ENCODE assay signal across 8 mouse cellular contexts in the genomic region with DNA sequence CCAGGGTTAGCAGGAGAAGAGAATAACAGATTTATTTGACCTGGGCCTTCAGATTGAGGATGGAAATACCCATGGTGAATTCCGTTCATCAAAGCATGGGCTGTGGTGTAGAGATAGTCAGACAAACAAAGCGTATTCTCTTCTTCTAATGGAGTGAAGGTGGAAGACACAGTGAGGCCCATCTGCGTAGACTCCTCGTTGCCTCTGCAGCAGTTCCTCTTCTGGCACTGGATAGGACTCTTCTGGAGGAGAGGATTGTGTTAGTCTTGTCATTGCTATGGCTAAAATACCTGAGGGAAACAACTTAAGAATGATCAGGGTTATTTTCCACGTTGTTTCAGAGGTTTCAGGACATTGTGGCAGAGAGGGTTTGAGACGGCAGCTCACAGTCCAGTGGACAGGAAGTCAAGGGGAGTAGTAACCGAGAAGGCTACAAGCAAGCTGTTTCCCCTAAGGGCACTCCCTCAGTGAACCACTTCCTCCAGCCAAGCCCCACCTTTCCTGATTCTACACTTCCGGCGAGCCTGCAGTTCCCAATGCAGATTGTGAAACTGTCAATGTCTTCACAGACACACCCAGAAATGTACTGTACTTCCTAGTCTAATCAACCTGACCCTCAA. TPM values are rescaled to one million over a fixed set of nuclear protein-coding genes. Genes with fewer than 3 reads are reported as not detected.
DNase-seq lines count a peak whose midpoint lies in the region; ATAC-seq and TF ChIP-seq lines count a peak whose summit lies in the region.

No protein-coding gene starts in this region.

- H3K27me3 ChIP-seq in forebrain, postnatal 0 days (ENCODE audit: insufficient read depth, low read length), result no peaks in the 10 kb centered on the region
- H3K27me3 ChIP-seq in forebrain, embryonic 15.5 days, result no peaks in the 10 kb centered on the region
- no peaks in the 10 kb centered on the region for H3K27me3 ChIP-seq in intestine, embryonic 15.5 days (replicated peaks)
- H3K27me3 ChIP-seq in lung, embryonic 15.5 days, result no peaks in the 10 kb centered on the region
- no peaks in the 10 kb centered on the region for H3K27me3 ChIP-seq in stomach, embryonic 16.5 days (ENCODE audit: control insufficient read depth, insufficient read depth, low read length)

- 84% methylated on average over 9 of the region's 9 CpGs for WGBS in forebrain, postnatal 0 days
- WGBS in forebrain, embryonic 15.5 days, result 85% methylated on average over 9 of the region's 9 CpGs
- WGBS in intestine, embryonic 15.5 days, result 68% methylated on average over 9 of the region's 9 CpGs
- WGBS in lung, embryonic 15.5 days, result 64% methylated on average over 9 of the region's 9 CpGs
- WGBS in stomach, embryonic 16.5 days, result 69% methylated on average over 9 of the region's 9 CpGs

- no peaks in the 10 kb centered on the region for H3K4me1 ChIP-seq in forebrain, postnatal 0 days (ENCODE audit: insufficient read depth)
- H3K4me1 ChIP-seq in forebrain, embryonic 15.5 days, result no peaks in the 10 kb centered on the region
- peaks cover 37% of the 10 kb centered on the region for H3K4me1 ChIP-seq in bone marrow macrophage, adult 2 months (ENCODE audit: control insufficient read depth, insufficient read depth, low read length)
- 0 out of 2 replicates have a peak, but pooled peaks cover 3% of the 10 kb centered on the region for H3K4me1 ChIP-seq in intestine, embryonic 15.5 days (replicated peaks)
- H3K4me1 ChIP-seq in lung, embryonic 15.5 days, result no peaks in the 10 kb centered on the region
- H3K4me1 ChIP-seq in stomach, embryonic 16.5 days (ENCODE audit: control insufficient read depth, insufficient read depth, low read length), result no peaks in the 10 kb centered on the region

- H3K36me3 ChIP-seq in forebrain, postnatal 0 days (ENCODE audit: insufficient read depth), result peaks cover 42% of the 10 kb centered on the region
- peaks cover 40% of the 10 kb centered on the region for H3K36me3 ChIP-seq in forebrain, embryonic 15.5 days
- peaks cover 29% of the 10 kb centered on the region for H3K36me3 ChIP-seq in intestine, embryonic 15.5 days
- peaks cover 32% of the 10 kb centered on the region for H3K36me3 ChIP-seq in lung, embryonic 15.5 days
- peaks cover 4% of the 10 kb centered on the region; the same call in 1 of the 2 replicates for H3K36me3 ChIP-seq in stomach, embryonic 16.5 days (ENCODE audit: control insufficient read depth, insufficient read depth, low read length)

- no peaks in the 10 kb centered on the region for H3K9me3 ChIP-seq in forebrain, postnatal 0 days (ENCODE audit: low read length)
- no peaks in the 10 kb centered on the region for H3K9me3 ChIP-seq in forebrain, embryonic 15.5 days
- H3K9me3 ChIP-seq in intestine, embryonic 15.5 days, result no peaks in the 10 kb centered on the region
- no peaks in the 10 kb centered on the region for H3K9me3 ChIP-seq in lung, embryonic 15.5 days
- no peaks in the 10 kb centered on the region for H3K9me3 ChIP-seq in stomach, embryonic 16.5 days (replicated peaks; ENCODE audit: control insufficient read depth, low read length)

- H3K9ac ChIP-seq in forebrain, postnatal 0 days, result no peak overlapping the region
- no peak overlapping the region for H3K9ac ChIP-seq in forebrain, embryonic 15.5 days (replicated peaks)
- H3K9ac ChIP-seq in intestine, embryonic 15.5 days, result no peak overlapping the region
- H3K9ac ChIP-seq in lung, embryonic 15.5 days, result no peak overlapping the region
- no peak overlapping the region for H3K9ac ChIP-seq in stomach, embryonic 16.5 days (ENCODE audit: low read length)

- no peak for DNase-seq in forebrain, postnatal 0 days
- no peak for DNase-seq in embryo, embryonic 9.5 days (ENCODE audit: extremely low spot score)
- no peak for DNase-seq in cerebellum, adult 11 months

- ATAC-seq in forebrain, postnatal 0 days, result no peak
- no peak for ATAC-seq in forebrain, embryonic 15.5 days (replicated peaks)
- ATAC-seq in intestine, embryonic 15.5 days, result peak; percentile 86
- no peak for ATAC-seq in lung, embryonic 15.5 days (ENCODE audit: borderline replicate concordance, extremely low read depth, low FRiP score, low TSS enrichment)
- ATAC-seq in stomach, embryonic 16.5 days (ENCODE audit: insufficient read depth, low FRiP score), result peak; percentile 58; the same call in 1 of the 2 replicates

- TF ChIP-seq CTCF in forebrain, postnatal 0 days (IDR thresholded peaks at IDR 0.05; ENCODE audit: low read depth), result no peak
- TF ChIP-seq CTCF in bone marrow macrophage, adult 2 months (IDR thresholded peaks at IDR 0.05; ENCODE audit: low read depth, low read length), result no peak

- no peak for TF ChIP-seq POLR2A in bone marrow macrophage, adult 2 months (IDR thresholded peaks at IDR 0.05; ENCODE audit: borderline replicate concordance, low read depth, low read length)

- H3K4me2 ChIP-seq in forebrain, postnatal 0 days (ENCODE audit: low read depth), result no peak overlapping the region
- no peak overlapping the region for H3K4me2 ChIP-seq in forebrain, embryonic 15.5 days (replicated peaks)
- H3K4me2 ChIP-seq in intestine, embryonic 15.5 days (replicated peaks), result no peak overlapping the region; the same call in 1 of the 2 replicates
- H3K4me2 ChIP-seq in lung, embryonic 15.5 days, result no peak overlapping the region
- no peak overlapping the region; the same call in 1 of the 2 replicates for H3K4me2 ChIP-seq in stomach, embryonic 16.5 days (ENCODE audit: low read depth, low read length)

- peak overlapping the region; percentile 10; the same call in 1 of the 2 replicates for H3K27ac ChIP-seq in forebrain, postnatal 0 days (ENCODE audit: low read depth, low read length)
- no peak overlapping the region for H3K27ac ChIP-seq in forebrain, embryonic 15.5 days (replicated peaks)
- peak overlapping the region; percentile 93 for H3K27ac ChIP-seq in bone marrow macrophage, adult 2 months (ENCODE audit: insufficient read depth, low read depth, low read length)
- peak overlapping the region; percentile 33; the same call in 1 of the 2 replicates for H3K27ac ChIP-seq in intestine, embryonic 15.5 days
- H3K27ac ChIP-seq in lung, embryonic 15.5 days, result peak overlapping the region; percentile 45
- H3K27ac ChIP-seq in stomach, embryonic 16.5 days (ENCODE audit: low read length), result peak overlapping the region; percentile 65

- no peak overlapping the region for H3K4me3 ChIP-seq in forebrain, postnatal 0 days (ENCODE audit: low read depth, low read length)
- H3K4me3 ChIP-seq in forebrain, embryonic 15.5 days, result no peak overlapping the region
- H3K4me3 ChIP-seq in bone marrow macrophage, adult 2 months (ENCODE audit: insufficient read depth, low read length), result peak overlapping the region; percentile 54
- no peak overlapping the region for H3K4me3 ChIP-seq in intestine, embryonic 15.5 days (replicated peaks)
- no peak overlapping the region for H3K4me3 ChIP-seq in lung, embryonic 15.5 days
- no peak overlapping the region for H3K4me3 ChIP-seq in stomach, embryonic 16.5 days (replicated peaks; ENCODE audit: low read length)

RNA-seq across cellular contexts. Expression of gene Gm20695, which starts 10.8 kb away (rescaled TPM):
- total RNA-seq in forebrain, postnatal 0 days (2014; rRNA removed), result 5.6 and 10.3 TPM in 2 replicates
- 0.87 and 2.4 TPM in 2 replicates for polyA plus RNA-seq in forebrain, postnatal 0 days (2015; fragmentation: Nextera tagmentation; extraction: Ambion mirVana)
- 1.6 and 4.7 TPM in 2 replicates for polyA plus RNA-seq in forebrain, embryonic 15.5 days (2015; fragmentation: Nextera tagmentation; extraction: Ambion mirVana)
- 1.0 TPM in 1 of 2 replicates, not detected in the other for polyA plus RNA-seq in bone marrow macrophage, adult 2 months (2012; ENCODE audit: insufficient read depth, insufficient read length, missing spikeins)
- polyA plus RNA-seq in intestine, embryonic 15.5 days (2015; fragmentation: Nextera tagmentation; extraction: Ambion mirVana), result 1.2 and 1.6 TPM in 2 replicates
- polyA plus RNA-seq in lung, embryonic 15.5 days (2015; fragmentation: Nextera tagmentation; extraction: Ambion mirVana), result 1.1 and 1.4 TPM in 2 replicates
- polyA plus RNA-seq in stomach, embryonic 16.5 days (2015; fragmentation: Nextera tagmentation; extraction: Ambion mirVana), result 2.4 and 2.5 TPM in 2 replicates

RNA-seq across cellular contexts. Expression of gene Zfp597, which starts 10.9 kb away (rescaled TPM):
- total RNA-seq in forebrain, postnatal 0 days (2014; rRNA removed), result 38.2 and 54.8 TPM in 2 replicates
- 6.5 and 10.4 TPM in 2 replicates for polyA plus RNA-seq in forebrain, postnatal 0 days (2015; fragmentation: Nextera tagmentation; extraction: Ambion mirVana)
- polyA plus RNA-seq in forebrain, embryonic 15.5 days (2015; fragmentation: Nextera tagmentation; extraction: Ambion mirVana), result 11.7 and 12.8 TPM in 2 replicates
- 7.6 and 9.9 TPM in 2 replicates for polyA plus RNA-seq in bone marrow macrophage, adult 2 months (2012; ENCODE audit: insufficient read depth, insufficient read length, missing spikeins)
- polyA plus RNA-seq in intestine, embryonic 15.5 days (2015; fragmentation: Nextera tagmentation; extraction: Ambion mirVana), result 4.2 and 5.1 TPM in 2 replicates
- polyA plus RNA-seq in lung, embryonic 15.5 days (2015; fragmentation: Nextera tagmentation; extraction: Ambion mirVana), result 6.4 and 6.8 TPM in 2 replicates
- 7.2 and 7.5 TPM in 2 replicates for polyA plus RNA-seq in stomach, embryonic 16.5 days (2015; fragmentation: Nextera tagmentation; extraction: Ambion mirVana)

RNA-seq across cellular contexts. Expression of gene 1700037C18Rik, which starts 13.2 kb away (rescaled TPM):
- 5.5 and 10.3 TPM in 2 replicates for total RNA-seq in forebrain, postnatal 0 days (2014; rRNA removed)
- 12.2 and 13.6 TPM in 2 replicates for polyA plus RNA-seq in forebrain, postnatal 0 days (2015; fragmentation: Nextera tagmentation; extraction: Ambion mirVana)
- 12.9 and 14.9 TPM in 2 replicates for polyA plus RNA-seq in forebrain, embryonic 15.5 days (2015; fragmentation: Nextera tagmentation; extraction: Ambion mirVana)
- 3.1 and 3.6 TPM in 2 replicates for polyA plus RNA-seq in bone marrow macrophage, adult 2 months (2012; ENCODE audit: insufficient read depth, insufficient read length, missing spikeins)
- 5.0 and 6.2 TPM in 2 replicates for polyA plus RNA-seq in intestine, embryonic 15.5 days (2015; fragmentation: Nextera tagmentation; extraction: Ambion mirVana)
- 8.7 and 8.9 TPM in 2 replicates for polyA plus RNA-seq in lung, embryonic 15.5 days (2015; fragmentation: Nextera tagmentation; extraction: Ambion mirVana)
- polyA plus RNA-seq in stomach, embryonic 16.5 days (2015; fragmentation: Nextera tagmentation; extraction: Ambion mirVana), result 4.9 and 6.2 TPM in 2 replicates

RNA-seq across cellular contexts. Expression of gene Cluap1, which starts 13.3 kb away (rescaled TPM):
- 36.9 and 52.6 TPM in 2 replicates for total RNA-seq in forebrain, postnatal 0 days (2014; rRNA removed)
- polyA plus RNA-seq in forebrain, postnatal 0 days (2015; fragmentation: Nextera tagmentation; extraction: Ambion mirVana), result 45.2 and 48.1 TPM in 2 replicates
- 40.1 and 42.1 TPM in 2 replicates for polyA plus RNA-seq in forebrain, embryonic 15.5 days (2015; fragmentation: Nextera tagmentation; extraction: Ambion mirVana)
- polyA plus RNA-seq in bone marrow macrophage, adult 2 months (2012; ENCODE audit: insufficient read depth, insufficient read length, missing spikeins), result 13.7 and 18.5 TPM in 2 replicates
- polyA plus RNA-seq in intestine, embryonic 15.5 days (2015; fragmentation: Nextera tagmentation; extraction: Ambion mirVana), result 18.1 and 21.5 TPM in 2 replicates
- 21.7 and 25.6 TPM in 2 replicates for polyA plus RNA-seq in lung, embryonic 15.5 days (2015; fragmentation: Nextera tagmentation; extraction: Ambion mirVana)
- polyA plus RNA-seq in stomach, embryonic 16.5 days (2015; fragmentation: Nextera tagmentation; extraction: Ambion mirVana), result 21.1 and 21.5 TPM in 2 replicates

RNA-seq across cellular contexts. Expression of gene Naa60, which starts 23.1 kb away (rescaled TPM):
- total RNA-seq in forebrain, postnatal 0 days (2014; rRNA removed), result 61.6 and 81.1 TPM in 2 replicates
- polyA plus RNA-seq in forebrain, postnatal 0 days (2015; fragmentation: Nextera tagmentation; extraction: Ambion mirVana), result 86.1 and 97.1 TPM in 2 replicates
- polyA plus RNA-seq in forebrain, embryonic 15.5 days (2015; fragmentation: Nextera tagmentation; extraction: Ambion mirVana), result 81.2 and 82.1 TPM in 2 replicates
- 100 and 102 TPM in 2 replicates for polyA plus RNA-seq in bone marrow macrophage, adult 2 months (2012; ENCODE audit: insufficient read depth, insufficient read length, missing spikeins)
- 38.4 and 42.6 TPM in 2 replicates for polyA plus RNA-seq in intestine, embryonic 15.5 days (2015; fragmentation: Nextera tagmentation; extraction: Ambion mirVana)
- polyA plus RNA-seq in lung, embryonic 15.5 days (2015; fragmentation: Nextera tagmentation; extraction: Ambion mirVana), result 46.6 and 49.7 TPM in 2 replicates
- polyA plus RNA-seq in stomach, embryonic 16.5 days (2015; fragmentation: Nextera tagmentation; extraction: Ambion mirVana), result 41.8 and 42.3 TPM in 2 replicates

Comparison
In these comparisons a context has a peak if more than half of its experiments do, and no peak if none do; other contexts are left out.
1. ATAC-seq: peak in intestine, embryonic 15.5 days (single experiment) and stomach, embryonic 16.5 days (single experiment); none in forebrain, postnatal 0 days (single experiment), forebrain, embryonic 15.5 days (single experiment) and lung, embryonic 15.5 days (single experiment).